Mouse (Mus musculus) layer of hippocampus, postnatal 10 days (tissue): Measurements from ENCODE around the gene Guca2b. TPM values are rescaled to one million over a fixed set of nuclear protein-coding genes. Genes with fewer than 3 reads are reported as not detected.

Experiments used
- total RNA-seq, 2 experiments: library from RNA; stranded (reverse); gene quantifications; 2 replicates each; pipeline ENCODE4 v1.2.3; 2021

The Guca2b gene
- total RNA-seq, 2 experiments from 2014 or later, result not detected

Other genes with a start within 250 kb of the Guca2b start
- gene Ccdc30, start 243.4 kb downstream of the Guca2b start, total RNA-seq, result 10 to 100 TPM; 21.5 to 24.1 TPM
- gene Ppcs, start 236.5 kb downstream of the Guca2b start, total RNA-seq, result 1 to 10 TPM; 6.1 to 6.2 TPM
- not detected for gene Zmynd12, start 236.1 kb downstream of the Guca2b start, total RNA-seq
- gene Rimkla, start 166.3 kb downstream of the Guca2b start, total RNA-seq, result 10 to 100 TPM; 25.4 to 29.5 TPM
- gene Foxj3, start 122.0 kb downstream of the Guca2b start, total RNA-seq, result 10 to 100 TPM; 62.6 to 63.9 TPM
- gene Frg2f1, start 119.4 kb downstream of the Guca2b start, total RNA-seq, result 10 to 100 TPM; 28.1 to 28.8 TPM
- gene Guca2a, start 21.2 kb downstream of the Guca2b start, total RNA-seq, result not detected
- 10 to 100 TPM; 50.6 to 55.3 TPM for gene Hivep3, start 74.8 kb upstream of the Guca2b start, total RNA-seq